Mouse (Mus musculus) megakaryocyte, embryonic 14.5 days (primary cell): ENCODE data around the gene Nat9. TPM values are rescaled to one million over a fixed set of nuclear protein-coding genes. Genes with fewer than 3 reads are reported as not detected.

Experiments used
- H3K27me3 ChIP-seq: replicated peaks from 2 replicates; pipeline ENCODE3; 2012; ENCODE audit warnings: inconsistent platforms
- H3K36me3 ChIP-seq: replicated peaks from 2 replicates; pipeline ENCODE3; 2012; ENCODE audit warnings: low read length, inconsistent platforms, mixed read lengths
- H3K4me1 ChIP-seq: 2 replicates; pipeline ENCODE4 v1.6.1; 2012; ENCODE audit warnings: inconsistent platforms
- H3K4me3 ChIP-seq: replicated peaks from 2 replicates; pipeline ENCODE3; 2012; ENCODE audit warnings: moderate library complexity, mild to moderate bottlenecking, inconsistent platforms
- H3K9me3 ChIP-seq: 2 replicates; pipeline ENCODE4 v1.6.1; 2012; ENCODE audit warnings: inconsistent platforms
- FLI1 ChIP-seq: IDR thresholded peaks from 2 replicates; pipeline ENCODE4 v1.6.1; 2012; ENCODE audit warnings: low read length, inconsistent platforms, mixed read lengths
- GATA1 ChIP-seq: IDR thresholded peaks from 3 replicates; pipeline ENCODE4 v1.6.1; 2012; ENCODE audit warnings: mixed read lengths, low read length, inconsistent platforms, borderline replicate concordance
- polyA plus RNA-seq: library from polyadenylated mRNA; stranded (reverse); fragments of >175 nt; gene quantifications from 2 replicates; pipeline ENCODE4 v1.2.3, GENCODE M21; 2012; ENCODE audit warnings: low replicate concordance; ENCODE audit not compliant: insufficient read depth

Nat9 gene
- polyA plus RNA-seq, 1 experiment: 27.1 TPM

- H3K4me3 ChIP-seq: no peak overlapping the region
- peaks cover 93% of the 10 kb centered on the region for H3K36me3 ChIP-seq
- peaks cover 34% of the 10 kb centered on the region for H3K4me1 ChIP-seq
These were observed 11.3 kb upstream of the Nat9 start for GRCm38 (mm10) chr11:115198932-115199384.

DNA sequence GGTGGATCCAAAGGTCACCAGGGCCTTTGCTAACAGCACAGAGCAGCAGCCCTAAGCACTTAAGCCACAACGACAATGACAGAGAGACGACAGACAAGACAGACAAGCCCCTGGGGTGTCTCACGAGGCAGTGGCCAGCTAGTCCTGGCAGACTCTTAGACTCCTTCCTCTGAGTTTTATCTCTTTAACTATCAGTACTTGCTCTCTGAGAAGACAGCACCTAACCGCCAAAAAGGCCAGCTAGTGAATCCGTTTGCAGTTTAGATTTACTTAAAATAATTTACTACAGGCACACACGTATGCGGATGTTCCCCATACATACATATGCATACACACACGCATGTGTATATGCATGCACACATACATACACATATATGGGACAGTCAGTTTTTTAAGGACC is 9.9 kb upstream of the Nat9 start:
- Histone ChIP-seq H3K27me3 (no peaks in the 10 kb centered on the region), H3K9me3 (no peaks in the 10 kb centered on the region), H3K4me3 (no peak overlapping the region), H3K4me1 (peaks cover 33% of the 10 kb centered on the region), H3K36me3 (peaks cover 79% of the 10 kb centered on the region)
- TF ChIP-seq GATA1: no peak
- no peak for TF ChIP-seq FLI1

More at GRCm38 (mm10) chr11:115198932-115199384, 11.3 kb upstream of the Nat9 start:
- no peak for TF ChIP-seq GATA1
- TF ChIP-seq FLI1: no peak
- Histone ChIP-seq H3K9me3 (no peaks in the 10 kb centered on the region), H3K27me3 (no peaks in the 10 kb centered on the region)

GRCm38 (mm10) chr11:115195933-115196332 is 8.3 kb upstream of the Nat9 start:
- Histone ChIP-seq H3K36me3 (peaks cover 74% of the 10 kb centered on the region), H3K4me1 (peaks cover 42% of the 10 kb centered on the region), H3K27me3 (no peaks in the 10 kb centered on the region), H3K9me3 (no peaks in the 10 kb centered on the region), H3K4me3 (no peak overlapping the region)
- TF ChIP-seq FLI1 (no peak), GATA1 (no peak)

DNA sequence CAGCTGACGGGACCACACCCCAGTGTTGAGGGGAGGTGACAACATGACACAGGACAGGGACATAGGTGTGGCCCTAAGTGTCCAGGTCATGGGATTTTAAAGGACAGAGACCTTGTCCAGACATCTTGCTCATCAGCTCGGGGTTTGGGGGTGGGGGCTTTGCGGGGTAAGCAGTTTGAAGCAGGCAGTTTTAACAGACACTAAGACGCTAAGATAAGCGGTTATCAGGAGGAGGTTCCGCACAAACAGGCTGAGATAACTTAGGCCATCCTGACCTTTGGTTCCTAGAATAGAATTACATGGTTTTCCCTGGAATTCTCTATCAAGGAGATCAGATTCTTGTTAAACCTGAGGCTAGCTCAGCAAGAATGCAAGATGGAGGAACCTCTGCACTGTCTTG is 7.0 kb upstream of the Nat9 start:
- peaks cover 71% of the 10 kb centered on the region for H3K36me3 ChIP-seq
- TF ChIP-seq FLI1 (no peak), GATA1 (no peak)
- peaks cover 48% of the 10 kb centered on the region for H3K4me1 ChIP-seq

GRCm38 (mm10) chr11:115192180-115192579 is 4.5 kb upstream of the Nat9 start:
- TF ChIP-seq GATA1: no peak
- TF ChIP-seq FLI1: no peak
- Histone ChIP-seq H3K36me3 (peaks cover 57% of the 10 kb centered on the region), H3K4me3 (peak overlapping the region; percentile 51), H3K27me3 (no peaks in the 10 kb centered on the region), H3K9me3 (no peaks in the 10 kb centered on the region), H3K4me1 (peaks cover 70% of the 10 kb centered on the region)

More for the DNA sequence above, 7.0 kb upstream of the Nat9 start:
- Histone ChIP-seq H3K27me3 (no peaks in the 10 kb centered on the region), H3K9me3 (no peaks in the 10 kb centered on the region), H3K4me3 (no peak overlapping the region)

- no peaks in the 10 kb centered on the region for H3K9me3 ChIP-seq
- TF ChIP-seq GATA1 (no peak), FLI1 (no peak)
- H3K27me3 ChIP-seq: no peaks in the 10 kb centered on the region
- H3K36me3 ChIP-seq: peaks cover 41% of the 10 kb centered on the region
- peaks cover 61% of the 10 kb centered on the region for H3K4me1 ChIP-seq
- peak overlapping the region; percentile 78 for H3K4me3 ChIP-seq
These were observed 1.6 kb upstream of the Nat9 start for GRCm38 (mm10) chr11:115189304-115189703.

DNA sequence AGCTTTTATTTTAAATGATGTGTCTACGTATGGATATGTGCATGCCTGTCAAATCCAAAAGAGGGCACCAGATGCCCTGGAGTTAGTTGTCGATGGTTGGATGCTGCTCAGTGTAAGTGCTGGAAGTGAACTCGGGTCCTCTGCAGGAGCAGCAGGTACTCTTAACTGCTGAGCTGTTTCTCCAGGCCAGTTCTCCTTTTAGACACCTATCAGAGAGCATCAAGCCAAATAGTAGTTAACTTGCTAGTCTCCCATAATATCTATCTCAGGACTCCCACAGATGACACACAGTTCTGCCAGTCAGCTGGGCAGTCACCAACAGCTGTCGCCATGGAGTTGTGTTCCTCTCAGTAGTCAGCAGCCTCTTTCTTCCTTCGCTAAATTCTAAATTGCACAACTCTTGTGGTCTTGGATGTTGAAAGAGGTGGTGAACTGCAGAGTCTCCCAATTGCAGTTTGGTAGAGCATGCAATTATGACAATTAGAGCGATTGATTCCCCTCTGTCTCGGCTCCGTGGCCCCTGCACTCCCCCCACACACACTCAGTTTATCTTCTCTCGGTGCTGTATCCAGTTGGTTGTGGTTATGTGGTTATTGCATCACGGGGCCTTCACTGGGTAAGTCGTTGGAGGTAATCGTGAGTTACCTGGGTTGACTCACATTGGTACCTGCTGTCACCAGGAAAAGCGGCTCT is 1.0 kb upstream of the Nat9 start:
- no peak for TF ChIP-seq GATA1
- no peak for TF ChIP-seq FLI1
- H3K27me3 ChIP-seq: no peaks in the 10 kb centered on the region
- peaks cover 60% of the 10 kb centered on the region for H3K4me1 ChIP-seq
- peak overlapping the region; percentile 62 for H3K4me3 ChIP-seq
- peaks cover 47% of the 10 kb centered on the region for H3K36me3 ChIP-seq
- no peaks in the 10 kb centered on the region for H3K9me3 ChIP-seq

- Histone ChIP-seq H3K36me3 (peaks cover 60% of the 10 kb centered on the region), H3K9me3 (no peaks in the 10 kb centered on the region), H3K27me3 (no peaks in the 10 kb centered on the region), H3K4me1 (peaks cover 65% of the 10 kb centered on the region), H3K4me3 (peak within 1 kb of the TSS; percentile 95)
- TF ChIP-seq GATA1 (no peak), FLI1 (no peak)
These were observed 427 bp downstream of the Nat9 start, which contains the start of gene Tmem104 for GRCm38 (mm10) chr11:115187224-115187639. TSS of gene Tmem104 (plus strand) at chr11:115187487.

DNA sequence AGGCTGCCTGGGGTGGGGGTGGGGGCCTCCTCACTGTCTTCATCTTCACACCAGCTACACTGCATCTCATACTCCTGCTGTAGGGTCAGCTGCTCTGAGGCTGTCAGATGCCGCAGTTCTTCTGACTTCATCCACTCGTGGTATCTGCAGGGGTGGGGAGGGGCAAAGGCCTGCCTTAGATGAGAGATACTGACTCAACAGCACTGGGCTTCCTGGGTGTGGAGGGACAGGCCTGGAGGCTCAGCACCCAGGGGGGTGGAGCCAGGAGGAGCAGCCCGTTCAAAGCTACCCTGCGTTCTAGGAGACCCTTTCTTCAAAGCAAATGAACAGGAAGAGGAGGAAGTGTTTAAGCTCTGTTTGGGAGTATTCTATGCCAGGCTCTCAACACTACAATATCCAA is 2.7 kb downstream of the Nat9 start:
- Histone ChIP-seq H3K4me1 (peaks cover 57% of the 10 kb centered on the region), H3K9me3 (no peaks in the 10 kb centered on the region), H3K4me3 (no peak overlapping the region), H3K36me3 (peaks cover 62% of the 10 kb centered on the region), H3K27me3 (no peaks in the 10 kb centered on the region)
- no peak for TF ChIP-seq GATA1
- TF ChIP-seq FLI1: no peak

DNA sequence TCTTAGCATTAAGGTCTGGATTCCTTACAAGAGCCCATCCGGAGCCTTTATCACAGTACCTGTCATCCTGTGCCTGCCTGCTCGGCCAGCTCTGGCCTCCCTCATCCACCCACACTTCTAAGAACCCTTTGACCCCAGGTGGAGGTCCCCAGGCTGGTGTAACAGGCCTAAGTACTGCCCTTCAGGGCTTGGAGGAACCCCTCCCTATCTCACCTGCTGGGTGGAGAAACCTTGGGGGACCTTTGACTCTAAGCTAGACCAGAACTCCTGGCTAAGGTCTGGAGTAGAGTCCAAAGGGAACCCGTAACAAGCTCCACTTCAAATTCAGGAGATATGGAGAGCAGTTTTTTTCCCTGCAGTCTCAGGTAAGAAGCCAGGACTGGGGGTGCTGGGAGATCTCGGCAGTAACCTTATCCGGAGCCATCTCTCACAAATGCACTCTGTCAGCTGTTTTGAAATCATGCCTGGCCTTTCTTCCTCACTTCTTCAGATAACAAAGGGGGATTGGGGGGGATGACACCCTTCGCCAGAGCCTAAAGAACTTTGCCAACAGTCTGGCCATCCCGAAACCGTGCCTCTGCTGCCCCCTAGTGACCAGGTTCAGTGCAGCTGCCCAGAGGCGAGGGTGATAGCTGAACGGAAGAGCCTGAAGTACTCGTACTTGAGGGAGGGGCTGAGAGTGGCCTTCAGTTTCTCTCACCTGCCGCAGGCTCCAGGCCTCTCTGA is 5.6 kb downstream of the Nat9 start:
- H3K9me3 ChIP-seq: no peaks in the 10 kb centered on the region
- no peaks in the 10 kb centered on the region for H3K27me3 ChIP-seq
- H3K36me3 ChIP-seq: peaks cover 78% of the 10 kb centered on the region
- no peak for TF ChIP-seq FLI1
- TF ChIP-seq GATA1: no peak
- H3K4me3 ChIP-seq: no peak overlapping the region
- peaks cover 40% of the 10 kb centered on the region for H3K4me1 ChIP-seq
